ENCODE assay signal across 8 mouse cellular contexts in genomic region chr14:52020486-52021137, GRCm38 (mm10). TPM values are rescaled to one million over a fixed set of nuclear protein-coding genes. Genes with fewer than 3 reads are reported as not detected.
DNase-seq lines count a peak whose midpoint lies in the region; ATAC-seq and TF ChIP-seq lines count a peak whose summit lies in the region.

TSS of gene Zfp219 (minus strand) at chr14:52020733.

- H3K4me1 ChIP-seq in neural tube, embryonic 11.5 days (ENCODE audit: control insufficient read depth, insufficient read depth, low read length), result peaks cover 34% of the 10 kb centered on the region
- peaks cover 80% of the 10 kb centered on the region for H3K4me1 ChIP-seq in megakaryocyte, embryonic 14.5 days
- H3K4me1 ChIP-seq in small intestine, adult 2 months (ENCODE audit: control insufficient read depth, insufficient read depth, insufficient read length, low read length), result peaks cover 19% of the 10 kb centered on the region

- H3K27me3 ChIP-seq in neural tube, embryonic 11.5 days (ENCODE audit: control insufficient read depth, insufficient read depth, low read length), result no peaks in the 10 kb centered on the region
- no peaks in the 10 kb centered on the region for H3K27me3 ChIP-seq in megakaryocyte, embryonic 14.5 days (replicated peaks)
- H3K27me3 ChIP-seq in small intestine, adult 2 months (ENCODE audit: control insufficient read depth, insufficient read depth, low read length), result no peaks in the 10 kb centered on the region

- peak within 1 kb of the TSS; percentile 96 for H3K27ac ChIP-seq in neural tube, embryonic 11.5 days (ENCODE audit: low read depth, low read length)
- H3K27ac ChIP-seq in small intestine, adult 2 months (ENCODE audit: insufficient read depth, low read depth, low read length), result peak within 1 kb of the TSS; percentile 98

- ATAC-seq in neural tube, embryonic 11.5 days (ENCODE audit: insufficient read depth, low FRiP score, low TSS enrichment), result peak; percentile 24
- ATAC-seq in inflammation-experienced regulatory T-cells, adult 6 months, result peak; percentile 13

- TF ChIP-seq POLR2A in small intestine, adult 2 months (IDR thresholded peaks at IDR 0.05; ENCODE audit: low read depth, low read length), result peak; percentile 66

- DNase-seq in neural tube, embryonic 11.5 days (ENCODE audit: low spot score), result peak; percentile 78
- DNase-seq in neural tube, embryonic 10.5 days (ENCODE audit: extremely low spot score, low spot score), result no peak
- DNase-seq in embryo, embryonic 10.5 days (ENCODE audit: low spot score), result peak; percentile 86
- peak; percentile 77 for DNase-seq in gastrocnemius, postnatal 25 days
- DNase-seq in left cerebral cortex, postnatal 10 days (ENCODE audit: extremely low spot score in 1 of 2, low spot score in 2 of 2), result peak in 1 of 2 experiments; percentile 84

- H3K9me3 ChIP-seq in neural tube, embryonic 11.5 days (ENCODE audit: control insufficient read depth, low read length), result no peaks in the 10 kb centered on the region
- no peaks in the 10 kb centered on the region for H3K9me3 ChIP-seq in megakaryocyte, embryonic 14.5 days

- no peaks in the 10 kb centered on the region for H3K36me3 ChIP-seq in neural tube, embryonic 11.5 days (ENCODE audit: control insufficient read depth, insufficient read depth, low read length)
- H3K36me3 ChIP-seq in megakaryocyte, embryonic 14.5 days (replicated peaks; ENCODE audit: low read length), result peaks cover 14% of the 10 kb centered on the region
- no peaks in the 10 kb centered on the region for H3K36me3 ChIP-seq in small intestine, adult 2 months (ENCODE audit: control insufficient read depth, insufficient read depth, low read length)

- H3K4me2 ChIP-seq in neural tube, embryonic 11.5 days (ENCODE audit: low read depth), result peak within 1 kb of the TSS; percentile 73

- 9% methylated on average over 15 of the region's 15 CpGs for WGBS in neural tube, embryonic 11.5 days
- 5% methylated on average over 15 of the region's 15 CpGs for WGBS in small intestine, adult 2 months

- intact Hi-C loops in left cerebral cortex, postnatal 10 days (cut with DNase I), result loop anchor here (5.0 kb wide), 2 partner anchors 113 to 138 kb away; partner anchors contain the start of gene Mettl17

- peak within 1 kb of the TSS; percentile 73 for H3K9ac ChIP-seq in neural tube, embryonic 11.5 days (ENCODE audit: low read length)

- TF ChIP-seq CTCF in small intestine, adult 2 months (IDR thresholded peaks at IDR 0.05; ENCODE audit: extremely low read depth, insufficient read length, insufficient replicate concordance, low read depth, low read length), result peak; percentile 81; the same call in 1 of the 2 replicates

- peak within 1 kb of the TSS; percentile 47 for H3K4me3 ChIP-seq in neural tube, embryonic 11.5 days (ENCODE audit: low read depth, low read length)
- peak within 1 kb of the TSS; percentile 93 for H3K4me3 ChIP-seq in megakaryocyte, embryonic 14.5 days (replicated peaks)
- H3K4me3 ChIP-seq in small intestine, adult 2 months (ENCODE audit: low read depth, low read length), result peak within 1 kb of the TSS; percentile 77

RNA-seq across cellular contexts. Expression of gene Zfp219, which starts in this region (rescaled TPM):
- polyA plus RNA-seq in neural tube, embryonic 11.5 days (2014; fragmentation: Nextera tagmentation; extraction: Ambion mirVana), result 70.6 and 83.3 TPM in 2 replicates
- 10 to 100 TPM; 10.8 to 11.7 TPM for total RNA-seq in gastrocnemius, postnatal 25 days (2021)
- polyA plus RNA-seq in inflammation-experienced regulatory T-cells, adult 6 months (2017; shearing (Covaris generic)), result 1 to 10 TPM; 1.4 to 1.9 (median 1.6) TPM
- total RNA-seq in left cerebral cortex, postnatal 10 days (2021), result 10 to 100 TPM; 30.2 to 32.4 TPM
- polyA plus RNA-seq in megakaryocyte, embryonic 14.5 days (2012; ENCODE audit: insufficient read depth, low replicate concordance), result 50.3 and 65.2 TPM in 2 replicates
- polyA plus RNA-seq in small intestine, adult 2 months (2012; rRNA removed), result 37.9 and 72.7 TPM in 2 replicates

Comparison
In these comparisons a context has a peak if more than half of its experiments do, and no peak if none do; other contexts are left out.
1. RNA of gene Zfp219 (polyA plus RNA-seq): 70.6 to 83.3 TPM in neural tube, embryonic 11.5 days, 37.9 to 72.7 TPM in small intestine, adult 2 months and 50.3 to 65.2 TPM in megakaryocyte, embryonic 14.5 days; 1.4 to 1.9 TPM in inflammation-experienced regulatory T-cells, adult 6 months; every median in the first group is over 10 times any median in the second.
2. Peak in every context shown above with its lines, with median percentiles within 50 percentile points of each other: H3K4me3 ChIP-seq.